Mouse (Mus musculus) midbrain, embryonic 13.5 days (tissue): Measurements from ENCODE around the gene Igfbpl1. TPM values are rescaled to one million over a fixed set of nuclear protein-coding genes. Genes with fewer than 3 reads are reported as not detected.
A peak's percentile ranks its signal among the peaks of the same experiment; 100 is the strongest.

Experiments
- ATAC-seq: fragments of 200-750 bp; cut with Nextera tagmentation; 2 replicates; pipeline ENCODE4 v1.8.0; 2017; ENCODE audit warnings: mild to moderate bottlenecking, moderate TSS enrichment, moderate library complexity
- H3K27ac ChIP-seq: fragments of 300-500 bp; sonication (generic); 2 replicates; pipeline ENCODE4 v1.5.1; 2015; ENCODE audit warnings: inconsistent platforms, mild to moderate bottlenecking, moderate library complexity
- H3K27me3 ChIP-seq: fragments of 300-500 bp; sonication (generic); 2 replicates; pipeline ENCODE4 v1.6.1; 2015; ENCODE audit warnings: mild to moderate bottlenecking, inconsistent platforms
- H3K36me3 ChIP-seq: fragments of 300-500 bp; sonication (generic); 2 replicates; pipeline ENCODE4 v1.6.1; 2015; ENCODE audit warnings: mild to moderate bottlenecking, inconsistent platforms
- H3K4me1 ChIP-seq: fragments of 300-500 bp; sonication (generic); replicated peaks from 2 replicates; pipeline ENCODE4 v1.6.1; 2015; ENCODE audit warnings: inconsistent platforms
- H3K4me2 ChIP-seq: fragments of 300-500 bp; sonication (generic); replicated peaks from 2 replicates; pipeline ENCODE4 v1.6.1; 2015; ENCODE audit warnings: moderate library complexity, mild to moderate bottlenecking, inconsistent platforms
- H3K4me3 ChIP-seq: fragments of 300-500 bp; sonication (generic); replicated peaks from 2 replicates; pipeline ENCODE4 v1.5.1; 2015; ENCODE audit warnings: mild to moderate bottlenecking, inconsistent platforms
- H3K9ac ChIP-seq: fragments of 300-500 bp; sonication (generic); replicated peaks from 2 replicates; pipeline ENCODE4 v1.6.1; 2015; ENCODE audit warnings: mild to moderate bottlenecking, inconsistent platforms
- H3K9me3 ChIP-seq: fragments of 300-500 bp; sonication (generic); 2 replicates; pipeline ENCODE4 v1.6.1; 2016; ENCODE audit warnings: mild to moderate bottlenecking, inconsistent platforms
- WGBS: fragments of 180-500 bp; shearing (Covaris S2); methylation state at CpG from one replicate; pipeline ENCODE4 v1.1.7; 2015; 5-methylcytosine and 5-hydroxymethylcytosine counted together
- polyA plus RNA-seq: library from polyadenylated mRNA; unstranded; fragments of >200 nt; fragmentation: Nextera tagmentation; extraction: Ambion mirVana; gene quantifications from 2 replicates; pipeline ENCODE4 v1.2.1, GENCODE M21; 2015

Gene Igfbpl1
- polyA plus RNA-seq, 1 experiment from 2014 or later: 83.3 TPM

DNA sequence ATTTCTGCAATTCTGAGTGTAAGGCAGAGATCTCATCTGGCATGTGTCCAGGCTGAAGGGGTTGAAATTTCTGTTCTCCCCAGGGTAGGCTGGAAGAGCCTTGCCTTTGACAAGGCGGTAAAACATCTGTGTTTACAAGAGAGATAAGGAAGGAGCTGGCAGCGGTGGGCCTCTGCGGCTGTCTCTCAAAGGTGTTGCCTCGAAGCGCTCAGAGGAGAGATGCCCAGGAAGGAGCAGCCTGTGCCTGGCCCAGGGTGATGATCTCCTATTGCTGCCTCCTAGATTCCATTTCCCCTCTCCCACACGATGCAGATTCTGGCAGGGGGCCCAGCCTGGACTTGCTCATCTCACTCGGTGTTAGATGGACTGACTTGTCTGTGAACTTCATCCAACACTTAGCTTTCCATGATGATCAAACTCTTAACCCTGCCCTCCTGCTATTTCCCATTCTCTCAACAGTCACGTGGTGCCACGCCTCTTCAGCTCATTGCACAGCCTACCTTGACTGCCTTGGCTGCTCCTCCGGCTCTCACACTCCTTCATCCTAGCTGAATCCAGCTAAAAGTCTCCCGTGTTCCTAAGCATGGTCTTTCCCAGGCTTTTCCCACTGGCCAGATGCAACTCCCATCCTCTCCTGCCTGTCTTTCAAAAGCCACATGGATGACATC is 58.7 kb downstream of the Igfbpl1 start:
- no peak overlapping the region for H3K4me2 ChIP-seq
- no peak overlapping the region for H3K4me3 ChIP-seq
- no peaks in the 10 kb centered on the region for H3K9me3 ChIP-seq
- no peak for ATAC-seq
- no peak overlapping the region for H3K27ac ChIP-seq
- 63% methylated on average over 11 of the region's 11 CpGs for WGBS
- H3K27me3 ChIP-seq: peaks cover 58% of the 10 kb centered on the region
- H3K9ac ChIP-seq: no peak overlapping the region
- no peaks in the 10 kb centered on the region for H3K36me3 ChIP-seq
- peaks cover 86% of the 10 kb centered on the region for H3K4me1 ChIP-seq

GRCm38 (mm10) chr4:45766774-45767173 is 59.9 kb downstream of the Igfbpl1 start:
- Histone ChIP-seq H3K27ac (no peak overlapping the region), H3K4me2 (no peak overlapping the region), H3K27me3 (peaks cover 58% of the 10 kb centered on the region), H3K9ac (no peak overlapping the region), H3K4me1 (peaks cover 91% of the 10 kb centered on the region), H3K9me3 (no peaks in the 10 kb centered on the region), H3K4me3 (no peak overlapping the region), H3K36me3 (no peaks in the 10 kb centered on the region)
- 58% methylated on average over 7 of the region's 7 CpGs for WGBS
- no peak for ATAC-seq

DNA sequence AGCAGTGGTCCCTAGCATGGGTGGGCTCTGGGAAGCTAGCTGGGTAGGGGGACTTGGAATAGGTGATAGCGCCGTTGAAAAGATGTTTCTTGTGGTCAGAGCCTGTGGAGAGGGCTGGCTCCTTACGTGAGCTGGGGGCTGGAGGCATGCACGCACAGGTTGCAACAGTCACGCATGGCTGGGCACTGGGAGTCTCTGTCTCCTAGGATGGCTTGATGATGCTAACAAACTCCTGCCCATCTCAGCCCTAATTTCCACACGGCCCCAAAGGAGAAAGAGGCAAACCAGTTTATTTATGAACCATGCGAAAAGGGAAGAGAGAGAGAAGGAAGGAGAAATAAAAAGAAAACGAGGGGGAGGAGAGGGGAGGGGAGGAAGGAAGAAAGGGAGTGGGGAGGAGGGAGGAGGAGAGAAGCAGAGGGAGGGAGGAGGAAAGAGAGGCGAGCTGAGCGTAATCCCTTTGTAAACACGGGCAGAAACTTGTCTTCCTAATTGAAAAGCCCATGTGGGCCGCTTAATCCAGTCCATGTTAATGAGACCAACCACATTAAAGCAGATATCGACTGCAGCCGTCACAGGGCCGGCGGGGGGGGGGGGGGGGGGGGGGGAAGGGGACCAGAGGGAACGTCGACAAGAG is 61.0 kb downstream of the Igfbpl1 start:
- WGBS: 1% methylated on average over 11 of the region's 18 CpGs
- H3K27me3 ChIP-seq: peaks cover 60% of the 10 kb centered on the region
- peak overlapping the region; percentile 13; the same call in 1 of the 2 replicates for H3K4me3 ChIP-seq
- peaks cover 80% of the 10 kb centered on the region for H3K4me1 ChIP-seq
- H3K27ac ChIP-seq: peak overlapping the region; percentile 81
- peak overlapping the region; percentile 44 for H3K4me2 ChIP-seq
- no peaks in the 10 kb centered on the region for H3K9me3 ChIP-seq
- ATAC-seq: peak; percentile 34
- no peaks in the 10 kb centered on the region for H3K36me3 ChIP-seq
- peak overlapping the region; percentile 39 for H3K9ac ChIP-seq

- Histone ChIP-seq H3K9me3 (no peaks in the 10 kb centered on the region), H3K36me3 (no peaks in the 10 kb centered on the region), H3K27ac (peak overlapping the region; percentile 81), H3K4me2 (peak overlapping the region; percentile 44), H3K4me1 (peaks cover 74% of the 10 kb centered on the region), H3K4me3 (peak overlapping the region; percentile 13; the same call in 1 of the 2 replicates), H3K9ac (peak overlapping the region; percentile 39), H3K27me3 (peaks cover 63% of the 10 kb centered on the region)
- under 1% methylated on average over 16 of the region's 16 CpGs for WGBS
- peak; percentile 25 for ATAC-seq
These were observed 61.6 kb downstream of the Igfbpl1 start for GRCm38 (mm10) chr4:45765121-45765564.

DNA sequence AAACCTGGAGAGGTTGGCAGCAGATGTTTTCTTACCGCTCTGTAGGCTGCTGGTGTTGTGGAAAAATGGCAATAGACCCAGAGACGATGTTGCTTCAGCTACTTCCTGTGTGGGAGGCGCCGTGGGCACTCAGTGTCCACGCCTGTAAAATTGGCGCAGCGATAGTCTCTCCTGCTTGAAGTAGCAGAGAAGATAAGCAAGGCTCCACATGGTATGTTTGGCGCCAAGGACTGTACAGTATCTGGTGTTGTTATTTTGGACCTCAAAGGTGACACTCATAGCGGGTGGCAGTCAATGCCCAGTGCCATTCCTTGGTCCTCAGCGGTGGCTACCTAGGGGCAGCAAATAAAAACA is 62.6 kb downstream of the Igfbpl1 start:
- H3K9me3 ChIP-seq: no peaks in the 10 kb centered on the region
- WGBS: 10% methylated on average over 10 of the region's 10 CpGs
- H3K27me3 ChIP-seq: peaks cover 62% of the 10 kb centered on the region
- H3K4me2 ChIP-seq: peak overlapping the region; percentile 37
- H3K4me1 ChIP-seq: peaks cover 67% of the 10 kb centered on the region
- no peak overlapping the region for H3K9ac ChIP-seq
- ATAC-seq: peak; percentile 2; the same call in 1 of the 2 replicates
- no peak overlapping the region for H3K4me3 ChIP-seq
- peak overlapping the region; percentile 76 for H3K27ac ChIP-seq
- no peaks in the 10 kb centered on the region for H3K36me3 ChIP-seq

DNA sequence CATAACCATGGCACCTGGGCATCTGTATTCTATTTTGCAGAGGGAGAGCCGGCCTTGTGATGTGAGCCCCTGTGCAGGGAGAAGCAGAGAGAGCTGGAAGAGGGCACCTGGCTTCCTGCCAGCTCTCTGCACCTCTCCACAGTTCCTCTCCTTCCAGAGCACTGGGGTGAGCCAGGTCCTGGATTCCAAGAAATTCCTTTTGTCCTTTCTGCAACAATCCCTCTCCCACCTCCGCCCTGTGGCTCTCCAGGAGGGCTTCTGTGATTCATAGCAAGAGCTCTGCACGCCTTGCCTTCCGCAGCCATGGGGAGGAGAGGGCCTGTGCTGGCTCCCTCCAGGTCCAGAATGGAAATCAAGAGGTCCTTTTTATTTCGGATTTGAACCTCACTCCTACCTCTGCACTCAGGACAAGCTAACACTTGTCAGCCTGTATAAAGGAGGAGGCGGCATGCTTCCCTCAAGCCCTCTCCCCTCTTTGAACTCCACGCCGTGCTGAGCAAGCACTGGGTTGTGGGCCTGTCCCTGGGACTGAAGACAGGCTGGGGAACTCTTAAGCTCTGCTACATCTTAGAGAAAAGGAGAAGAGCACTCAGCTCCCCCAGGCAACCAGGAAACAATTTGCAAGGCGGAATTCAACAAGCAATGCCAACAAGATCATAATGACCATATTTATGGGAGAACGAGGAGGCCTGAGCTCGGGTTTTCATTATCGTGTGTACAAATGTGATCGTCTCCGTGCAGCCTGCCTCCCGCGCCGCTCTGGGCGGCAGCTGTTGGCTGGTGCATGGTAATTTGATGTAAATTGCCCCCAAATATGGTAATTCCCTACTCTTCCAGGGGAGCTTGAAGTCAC is 63.2 kb downstream of the Igfbpl1 start:
- Histone ChIP-seq H3K4me1 (peaks cover 62% of the 10 kb centered on the region), H3K9me3 (no peaks in the 10 kb centered on the region)

DNA sequence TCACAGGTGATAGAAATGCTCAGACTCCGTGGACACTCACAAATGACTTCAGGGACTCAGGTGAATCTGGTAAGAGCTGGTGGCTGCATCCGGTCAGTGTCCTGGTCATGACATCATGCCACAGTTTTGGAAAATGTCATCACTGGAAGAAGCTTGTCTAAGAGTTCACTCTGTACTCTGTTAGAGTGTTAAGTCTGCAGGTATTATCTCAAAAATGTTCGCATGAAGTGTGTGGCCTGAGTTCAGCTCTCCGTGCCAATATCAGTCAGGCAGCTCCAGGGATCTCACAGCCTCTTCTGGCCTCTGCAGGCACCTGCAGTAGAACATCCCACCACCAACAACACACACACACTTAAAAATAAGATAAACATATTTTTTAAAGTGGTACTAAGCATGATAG is 64.1 kb downstream of the Igfbpl1 start:
- no peak overlapping the region for H3K4me3 ChIP-seq
- no peaks in the 10 kb centered on the region for H3K36me3 ChIP-seq
- ATAC-seq: no peak
- no peak overlapping the region for H3K4me2 ChIP-seq
- H3K9me3 ChIP-seq: no peaks in the 10 kb centered on the region
- whole genome bisulfite sequencing: 82% methylated on average over 4 of the region's 4 CpGs
- peaks cover 57% of the 10 kb centered on the region for H3K4me1 ChIP-seq
- peaks cover 56% of the 10 kb centered on the region for H3K27me3 ChIP-seq
- peak overlapping the region; percentile 76; the same call in 1 of the 2 replicates for H3K27ac ChIP-seq
- H3K9ac ChIP-seq: no peak overlapping the region

More for the DNA sequence above, 63.2 kb downstream of the Igfbpl1 start:
- Histone ChIP-seq H3K27me3 (peaks cover 62% of the 10 kb centered on the region), H3K36me3 (no peaks in the 10 kb centered on the region), H3K27ac (peak overlapping the region; percentile 76), H3K4me3 (no peak overlapping the region), H3K4me2 (peak overlapping the region; percentile 37), H3K9ac (0 out of 2 replicates have a peak overlapping the region, but pooled peaks have one; percentile 10)
- ATAC-seq: peak; percentile 63
- WGBS: 3% methylated on average over 18 of the region's 18 CpGs

Other genes with a start within 250 kb of the Igfbpl1 start
- gene Aldh1b1, start 27.9 kb downstream of the Igfbpl1 start, polyA plus RNA-seq: 15.8 and 17.6 TPM in 2 replicates
- gene Stra6l, start 21.7 kb upstream of the Igfbpl1 start, polyA plus RNA-seq: 1.1 and 1.2 TPM in 2 replicates
- gene Ccdc180, start 63.4 kb upstream of the Igfbpl1 start, polyA plus RNA-seq: 0.14 and 0.43 TPM in 2 replicates
- gene Tdrd7, start 138.4 kb upstream of the Igfbpl1 start, polyA plus RNA-seq: 15.4 and 15.7 TPM in 2 replicates
- gene Tmod1, start 212.0 kb upstream of the Igfbpl1 start, polyA plus RNA-seq: 0.39 and 0.76 TPM in 2 replicates